Mouse (Mus musculus): ENCODE data around the gene Osbpl6. TPM values are rescaled to one million over a fixed set of nuclear protein-coding genes. Genes with fewer than 3 reads are reported as not detected.

Gene Osbpl6
- polyA plus RNA-seq, 1 experiment from 2014 or later: 23.1 TPM

DNA sequence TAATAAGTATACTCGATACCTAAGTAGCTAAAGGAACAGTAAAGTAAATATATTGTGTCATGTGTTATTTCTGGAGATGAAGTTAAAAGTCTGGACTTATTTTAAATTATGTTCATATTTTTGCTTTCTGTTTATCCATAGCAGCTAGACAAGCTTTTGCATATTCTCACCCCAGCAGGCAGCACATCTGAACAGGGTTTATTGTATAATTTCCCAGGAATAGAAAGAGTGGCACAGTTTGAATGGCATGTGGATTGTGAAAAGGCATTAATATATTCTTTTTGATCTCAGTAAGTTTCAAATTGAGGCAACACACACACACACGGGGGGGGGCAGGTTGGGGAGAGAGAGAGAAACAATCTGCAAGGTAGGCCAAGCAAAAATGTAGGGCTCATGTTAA lies 6.6 kb downstream of the Osbpl6 start:
- Histone ChIP-seq H3K9ac (ENCODE audit: low read depth, low read length) (no peak overlapping the region), H3K9me3 (replicated peaks; ENCODE audit: control insufficient read depth, low read length, poor library complexity, severe bottlenecking) (no peaks in the 10 kb centered on the region), H3K4me1 (ENCODE audit: control insufficient read depth, insufficient read depth, low read length) (peaks cover 1% of the 10 kb centered on the region), H3K36me3 (ENCODE audit: control insufficient read depth, insufficient read depth, low read length) (no peaks in the 10 kb centered on the region), H3K4me2 (ENCODE audit: low read length) (no peak overlapping the region), H3K4me3 (ENCODE audit: low read depth, low read length) (no peak overlapping the region), H3K27me3 (ENCODE audit: control insufficient read depth, insufficient read depth, low read depth, low read length) (no peaks in the 10 kb centered on the region), H3K27ac (ENCODE audit: low read length) (no peak overlapping the region)
- WGBS: 68% methylated on average over 2 of the region's 2 CpGs
- no peak for ATAC-seq

GRCm38 (mm10) chr2:76417446-76418141 lies 11.3 kb downstream of the Osbpl6 start:
- no peak for ATAC-seq
- H3K4me1 ChIP-seq (ENCODE audit: control insufficient read depth, insufficient read depth, low read length): no peaks in the 10 kb centered on the region
- no peaks in the 10 kb centered on the region for H3K27me3 ChIP-seq (ENCODE audit: control insufficient read depth, insufficient read depth, low read depth, low read length)
- no peak overlapping the region for H3K4me3 ChIP-seq (ENCODE audit: low read depth, low read length)
- 93% methylated on average over 14 of the region's 14 CpGs for WGBS
- H3K4me2 ChIP-seq (ENCODE audit: low read length): no peak overlapping the region
- H3K9me3 ChIP-seq (replicated peaks; ENCODE audit: control insufficient read depth, low read length, poor library complexity, severe bottlenecking): no peaks in the 10 kb centered on the region
- no peak overlapping the region for H3K9ac ChIP-seq (ENCODE audit: low read depth, low read length)
- no peak overlapping the region for H3K27ac ChIP-seq (ENCODE audit: low read length)
- no peaks in the 10 kb centered on the region for H3K36me3 ChIP-seq (ENCODE audit: control insufficient read depth, insufficient read depth, low read length)

DNA sequence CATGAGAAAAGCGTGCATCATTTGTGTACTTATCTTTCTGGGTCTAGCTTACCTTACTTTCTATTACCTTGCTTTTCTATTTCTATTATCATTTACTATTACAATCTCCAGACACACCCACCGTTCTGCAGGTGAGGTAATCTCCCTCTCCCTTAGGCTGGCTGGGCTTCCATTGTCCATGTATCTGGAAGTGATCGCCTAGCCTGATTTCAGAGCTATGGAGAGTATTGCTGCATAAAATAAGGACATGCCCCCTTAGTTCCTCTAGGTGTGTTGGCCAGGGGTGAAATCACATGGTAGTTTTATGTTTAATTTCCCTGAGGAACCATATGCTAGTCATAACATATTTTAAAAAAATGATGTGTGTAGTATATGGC lies 11.8 kb downstream of the Osbpl6 start:
- Histone ChIP-seq H3K9me3 (replicated peaks; ENCODE audit: control insufficient read depth, low read length, poor library complexity, severe bottlenecking) (no peaks in the 10 kb centered on the region), H3K27ac (ENCODE audit: low read length) (no peak overlapping the region), H3K4me2 (ENCODE audit: low read length) (no peak overlapping the region), H3K4me1 (ENCODE audit: control insufficient read depth, insufficient read depth, low read length) (no peaks in the 10 kb centered on the region), H3K27me3 (ENCODE audit: control insufficient read depth, insufficient read depth, low read depth, low read length) (no peaks in the 10 kb centered on the region), H3K9ac (ENCODE audit: low read depth, low read length) (no peak overlapping the region), H3K36me3 (ENCODE audit: control insufficient read depth, insufficient read depth, low read length) (no peaks in the 10 kb centered on the region), H3K4me3 (ENCODE audit: low read depth, low read length) (no peak overlapping the region)
- WGBS: 96% methylated on average over 3 of the region's 3 CpGs
- ATAC-seq: no peak

GRCm38 (mm10) chr2:76421411-76421924 lies 15.2 kb downstream of the Osbpl6 start:
- Histone ChIP-seq H3K27me3 (ENCODE audit: control insufficient read depth, insufficient read depth, low read depth, low read length) (no peaks in the 10 kb centered on the region), H3K9me3 (replicated peaks; ENCODE audit: control insufficient read depth, low read length, poor library complexity, severe bottlenecking) (no peaks in the 10 kb centered on the region), H3K4me2 (ENCODE audit: low read length) (no peak overlapping the region), H3K4me3 (ENCODE audit: low read depth, low read length) (no peak overlapping the region), H3K4me1 (ENCODE audit: control insufficient read depth, insufficient read depth, low read length) (no peaks in the 10 kb centered on the region), H3K27ac (ENCODE audit: low read length) (no peak overlapping the region), H3K9ac (ENCODE audit: low read depth, low read length) (no peak overlapping the region), H3K36me3 (ENCODE audit: control insufficient read depth, insufficient read depth, low read length) (no peaks in the 10 kb centered on the region)
- 88% methylated on average over 6 of the region's 6 CpGs for WGBS
- ATAC-seq: no peak

DNA sequence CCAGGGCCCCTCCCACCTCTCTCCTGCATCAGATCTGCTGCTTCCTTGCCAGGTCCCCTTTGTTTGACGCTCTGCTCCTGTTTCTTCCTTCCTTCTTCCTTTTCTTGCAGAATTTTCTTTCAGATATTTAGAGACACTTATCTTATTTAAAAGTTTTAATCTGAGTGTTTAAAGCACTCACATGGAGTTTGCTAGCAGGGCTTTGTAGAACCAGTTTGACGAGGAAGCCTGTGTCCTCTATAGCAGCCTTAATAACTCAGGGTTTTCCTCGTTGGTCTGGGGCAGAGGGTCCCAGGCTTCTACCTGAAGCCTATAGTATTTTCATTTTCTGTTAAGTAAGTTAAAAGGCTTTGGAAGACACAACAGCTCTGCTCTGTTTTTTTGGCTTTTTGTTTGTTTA lies 20.5 kb downstream of the Osbpl6 start:
- H3K9me3 ChIP-seq (replicated peaks; ENCODE audit: control insufficient read depth, low read length, poor library complexity, severe bottlenecking): no peaks in the 10 kb centered on the region
- 76% methylated on average over 3 of the region's 3 CpGs for WGBS
- H3K4me3 ChIP-seq (ENCODE audit: low read depth, low read length): no peak overlapping the region
- H3K27ac ChIP-seq (ENCODE audit: low read length): no peak overlapping the region
- no peak overlapping the region for H3K9ac ChIP-seq (ENCODE audit: low read depth, low read length)
- H3K4me2 ChIP-seq (ENCODE audit: low read length): no peak overlapping the region
- no peak for ATAC-seq
- H3K27me3 ChIP-seq (ENCODE audit: control insufficient read depth, insufficient read depth, low read depth, low read length): no peaks in the 10 kb centered on the region
- H3K36me3 ChIP-seq (ENCODE audit: control insufficient read depth, insufficient read depth, low read length): no peaks in the 10 kb centered on the region
- H3K4me1 ChIP-seq (ENCODE audit: control insufficient read depth, insufficient read depth, low read length): peaks cover 3% of the 10 kb centered on the region; the same call in 1 of the 2 replicates

DNA sequence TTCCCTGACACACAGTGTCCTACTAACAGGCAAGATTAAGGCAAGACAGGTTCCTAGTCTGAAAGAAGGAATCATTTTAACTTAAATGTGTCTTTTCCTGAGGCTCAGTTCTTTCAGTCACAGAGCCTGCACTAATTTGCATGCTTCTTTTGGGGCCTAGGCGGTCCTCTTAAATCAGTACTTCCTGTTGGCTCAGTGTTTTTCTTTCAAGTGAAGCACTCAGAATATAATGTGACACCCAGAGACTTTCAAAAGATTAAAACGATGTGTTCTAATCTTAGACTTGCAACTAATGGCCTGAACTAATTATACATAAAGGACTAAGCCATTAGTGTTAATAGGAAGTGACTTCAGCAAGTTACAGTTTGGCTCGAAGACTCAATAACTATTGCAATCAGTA lies 23.0 kb downstream of the Osbpl6 start:
- Histone ChIP-seq H3K4me1 (ENCODE audit: control insufficient read depth, insufficient read depth, low read length) (peaks cover 3% of the 10 kb centered on the region; the same call in 1 of the 2 replicates), H3K27ac (ENCODE audit: low read length) (no peak overlapping the region), H3K9me3 (replicated peaks; ENCODE audit: control insufficient read depth, low read length, poor library complexity, severe bottlenecking) (no peaks in the 10 kb centered on the region), H3K36me3 (ENCODE audit: control insufficient read depth, insufficient read depth, low read length) (no peaks in the 10 kb centered on the region), H3K4me3 (ENCODE audit: low read depth, low read length) (no peak overlapping the region), H3K27me3 (ENCODE audit: control insufficient read depth, insufficient read depth, low read depth, low read length) (no peaks in the 10 kb centered on the region), H3K4me2 (ENCODE audit: low read length) (no peak overlapping the region), H3K9ac (ENCODE audit: low read depth, low read length) (no peak overlapping the region)
- no peak for ATAC-seq
- WGBS: 57% methylated on average over 3 of the region's 3 CpGs

DNA sequence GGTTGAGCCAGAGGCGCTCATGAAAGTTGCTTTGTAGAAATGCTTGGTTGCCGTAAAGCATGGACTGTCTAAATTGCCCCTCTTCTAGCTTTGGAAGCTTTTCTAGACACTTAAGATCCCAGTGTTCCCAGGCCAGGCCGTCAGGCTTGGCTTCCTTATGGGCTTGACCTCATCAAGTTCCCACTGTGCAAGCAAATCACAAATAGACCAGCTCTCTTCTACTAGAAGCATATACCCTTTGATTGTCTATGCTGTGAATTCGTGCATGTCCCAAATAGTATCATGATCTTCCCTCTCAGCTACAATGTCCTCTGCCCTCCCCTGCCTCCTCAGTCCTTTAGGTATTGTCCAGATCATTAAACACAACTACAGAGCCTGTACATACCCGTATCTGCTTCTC lies 23.5 kb downstream of the Osbpl6 start:
- H3K4me3 ChIP-seq (ENCODE audit: low read depth, low read length): no peak overlapping the region
- no peak for ATAC-seq
- 69% methylated on average over 5 of the region's 5 CpGs for WGBS
- H3K27ac ChIP-seq (ENCODE audit: low read length): no peak overlapping the region
- no peaks in the 10 kb centered on the region for H3K36me3 ChIP-seq (ENCODE audit: control insufficient read depth, insufficient read depth, low read length)
- H3K9ac ChIP-seq (ENCODE audit: low read depth, low read length): no peak overlapping the region
- no peaks in the 10 kb centered on the region for H3K27me3 ChIP-seq (ENCODE audit: control insufficient read depth, insufficient read depth, low read depth, low read length)
- H3K4me1 ChIP-seq (ENCODE audit: control insufficient read depth, insufficient read depth, low read length): peaks cover 3% of the 10 kb centered on the region; the same call in 1 of the 2 replicates
- no peaks in the 10 kb centered on the region for H3K9me3 ChIP-seq (replicated peaks; ENCODE audit: control insufficient read depth, low read length, poor library complexity, severe bottlenecking)
- no peak overlapping the region for H3K4me2 ChIP-seq (ENCODE audit: low read length)

GRCm38 (mm10) chr2:76430539-76430938 lies 24.2 kb downstream of the Osbpl6 start:
- 85% methylated on average over 3 of the region's 3 CpGs for WGBS
- H3K9me3 ChIP-seq (replicated peaks; ENCODE audit: control insufficient read depth, low read length, poor library complexity, severe bottlenecking): no peaks in the 10 kb centered on the region
- H3K4me3 ChIP-seq (ENCODE audit: low read depth, low read length): no peak overlapping the region
- H3K36me3 ChIP-seq (ENCODE audit: control insufficient read depth, insufficient read depth, low read length): no peaks in the 10 kb centered on the region
- H3K4me2 ChIP-seq (ENCODE audit: low read length): no peak overlapping the region
- ATAC-seq: no peak
- H3K4me1 ChIP-seq (ENCODE audit: control insufficient read depth, insufficient read depth, low read length): peaks cover 3% of the 10 kb centered on the region; the same call in 1 of the 2 replicates
- H3K9ac ChIP-seq (ENCODE audit: low read depth, low read length): no peak overlapping the region
- no peaks in the 10 kb centered on the region for H3K27me3 ChIP-seq (ENCODE audit: control insufficient read depth, insufficient read depth, low read depth, low read length)
- no peak overlapping the region for H3K27ac ChIP-seq (ENCODE audit: low read length)

GRCm38 (mm10) chr2:76434224-76434623 lies 27.9 kb downstream of the Osbpl6 start:
- Histone ChIP-seq H3K4me3 (ENCODE audit: low read depth, low read length) (no peak overlapping the region), H3K27me3 (ENCODE audit: control insufficient read depth, insufficient read depth, low read depth, low read length) (no peaks in the 10 kb centered on the region), H3K36me3 (ENCODE audit: control insufficient read depth, insufficient read depth, low read length) (no peaks in the 10 kb centered on the region), H3K9ac (ENCODE audit: low read depth, low read length) (no peak overlapping the region), H3K4me1 (ENCODE audit: control insufficient read depth, insufficient read depth, low read length) (0 out of 2 replicates have a peak, but pooled peaks cover 2% of the 10 kb centered on the region), H3K9me3 (replicated peaks; ENCODE audit: control insufficient read depth, low read length, poor library complexity, severe bottlenecking) (no peaks in the 10 kb centered on the region), H3K4me2 (ENCODE audit: low read length) (no peak overlapping the region), H3K27ac (ENCODE audit: low read length) (no peak overlapping the region)
- no peak for ATAC-seq
- WGBS: 75% methylated on average over 7 of the region's 7 CpGs
